In genomic region chr8:3327538-3328245, GRCm38 (mm10) we compare ENCODE assay signal across 16 mouse cellular contexts. TPM values are rescaled to one million over a fixed set of nuclear protein-coding genes. Genes with fewer than 3 reads are reported as not detected.
DNase-seq lines count a peak whose midpoint lies in the region; ATAC-seq and TF ChIP-seq lines count a peak whose summit lies in the region.
"Had no signal": no experiment of that assay in that cellular context is flagged by ENCODE, and none has a peak within 500 bp of the region (broad histone marks: within the 10 kb centered on the region; RNA-seq: fewer than 3 reads in every experiment).

No protein-coding gene starts in this region.

- H3K27me3 ChIP-seq in kidney, adult 2 months (replicated peaks; ENCODE audit: control insufficient read depth, insufficient read depth, low read length) = no peaks in the 10 kb centered on the region
- H3K27me3 ChIP-seq in hindbrain, postnatal 0 days (ENCODE audit: insufficient read depth, low read length) = no peaks in the 10 kb centered on the region
- H3K27me3 ChIP-seq: forebrain, embryonic 13.5 days; hindbrain, embryonic 13.5 days; limb, embryonic 12.5 days; midbrain, embryonic 12.5 days had no signal

- no peak for ATAC-seq in hindbrain, postnatal 0 days
- ATAC-seq: forebrain, embryonic 13.5 days had no signal

- TF ChIP-seq CTCF in kidney, adult 2 months (conservative IDR thresholded peaks at IDR 0.05; ENCODE audit: insufficient read depth, insufficient read length, low read depth, low read length) = no peak
- TF ChIP-seq CTCF in hindbrain, postnatal 0 days (IDR thresholded peaks at IDR 0.05; ENCODE audit: low read depth) = no peak

- no peak overlapping the region for H3K4me2 ChIP-seq in hindbrain, postnatal 0 days (ENCODE audit: low read depth, low read length)
- H3K4me2 ChIP-seq: forebrain, embryonic 13.5 days; hindbrain, embryonic 13.5 days; limb, embryonic 12.5 days; midbrain, embryonic 12.5 days had no signal

- intact Hi-C loops in left cerebral cortex, postnatal 25 days (cut with DNase I) = no loop called here

- no peaks in the 10 kb centered on the region for H3K9me3 ChIP-seq in hindbrain, postnatal 0 days (ENCODE audit: low read length)
- H3K9me3 ChIP-seq: embryonic facial prominence, embryonic 10.5 days; forebrain, embryonic 13.5 days; heart, embryonic 10.5 days; hindbrain, embryonic 13.5 days; limb, embryonic 12.5 days; midbrain, embryonic 12.5 days had no signal

- no peak overlapping the region for H3K9ac ChIP-seq in hindbrain, postnatal 0 days (replicated peaks; ENCODE audit: low read length)
- H3K9ac ChIP-seq: forebrain, embryonic 13.5 days; hindbrain, embryonic 13.5 days; limb, embryonic 12.5 days; midbrain, embryonic 12.5 days had no signal

- no peak for TF ChIP-seq POLR2A in kidney, adult 2 months (IDR thresholded peaks at IDR 0.05; ENCODE audit: low read depth, low read length)

- DNase-seq in kidney, adult 2 months = peak; percentile 28
- DNase-seq in kidney, adult 9 months = no peak
- peak; percentile 71 for DNase-seq in 416B (ENCODE audit: low read depth)
- peak; percentile 47 for DNase-seq in adrenal gland, postnatal 10 days
- DNase-seq in naive thymus-derived CD4-positive, alpha-beta T cell, adult 2 months (ENCODE audit: low read depth) = peak; percentile 60
- no peak for DNase-seq in left cerebral cortex, postnatal 25 days (ENCODE audit: low spot score in 2 of 2)
- no peak for DNase-seq in gastrocnemius, postnatal 10 days
- DNase-seq in hindbrain, postnatal 0 days (ENCODE audit: low spot score) = no peak
- DNase-seq: cerebellum, adult 11 months had no signal

- H3K27ac ChIP-seq in kidney, adult 2 months (ENCODE audit: insufficient read depth, low read depth, low read length) = no peak overlapping the region
- no peak overlapping the region for H3K27ac ChIP-seq in hindbrain, postnatal 0 days
- H3K27ac ChIP-seq: embryonic facial prominence, embryonic 10.5 days; forebrain, embryonic 13.5 days; heart, embryonic 10.5 days; hindbrain, embryonic 13.5 days; limb, embryonic 12.5 days; midbrain, embryonic 12.5 days had no signal

- H3K4me3 ChIP-seq in kidney, adult 2 months (ENCODE audit: insufficient read depth, low read depth, low read length) = no peak overlapping the region
- no peak overlapping the region for H3K4me3 ChIP-seq in hindbrain, postnatal 0 days (ENCODE audit: low read length)
- H3K4me3 ChIP-seq: embryonic facial prominence, embryonic 10.5 days; forebrain, embryonic 13.5 days; heart, embryonic 10.5 days; hindbrain, embryonic 13.5 days; limb, embryonic 12.5 days; midbrain, embryonic 12.5 days had no signal

- peaks cover 2% of the 10 kb centered on the region; the same call in 1 of the 2 replicates for H3K4me1 ChIP-seq in kidney, adult 2 months (ENCODE audit: control insufficient read depth, insufficient read depth, low read length)
- H3K4me1 ChIP-seq in hindbrain, postnatal 0 days (ENCODE audit: insufficient read depth, low read length) = no peaks in the 10 kb centered on the region
- H3K4me1 ChIP-seq: embryonic facial prominence, embryonic 10.5 days; forebrain, embryonic 13.5 days; heart, embryonic 10.5 days; hindbrain, embryonic 13.5 days; limb, embryonic 12.5 days; midbrain, embryonic 12.5 days had no signal

- WGBS in kidney, adult 2 months = 57% methylated on average over 8 of the region's 8 CpGs
- WGBS in hindbrain, postnatal 0 days = 75% methylated on average over 8 of the region's 8 CpGs

- no peaks in the 10 kb centered on the region for H3K36me3 ChIP-seq in kidney, adult 2 months (ENCODE audit: control insufficient read depth, insufficient read depth, low read length)
- no peaks in the 10 kb centered on the region for H3K36me3 ChIP-seq in hindbrain, postnatal 0 days (ENCODE audit: insufficient read depth, low read length)
- H3K36me3 ChIP-seq: embryonic facial prominence, embryonic 10.5 days; heart, embryonic 10.5 days; hindbrain, embryonic 13.5 days; limb, embryonic 12.5 days; midbrain, embryonic 12.5 days had no signal

RNA-seq across cellular contexts. Expression of gene A430078G23Rik, which starts 25.5 kb away (rescaled TPM):
- 0.12 and 1.1 TPM in 2 replicates for polyA plus RNA-seq in kidney, adult 2 months (2012; rRNA removed)
- total RNA-seq in adrenal gland, postnatal 10 days (2021) = 1 to 10 TPM; 2.3 to 3.7 TPM
- not detected for total RNA-seq in left cerebral cortex, postnatal 25 days (2021)
- total RNA-seq in gastrocnemius, postnatal 10 days (2021) = under 1 TPM; 0.14 to 0.19 TPM
- not detected in 2 replicates for total RNA-seq in hindbrain, postnatal 0 days (2014; rRNA removed)
- polyA plus RNA-seq in hindbrain, postnatal 0 days (2015; fragmentation: Nextera tagmentation; extraction: Ambion mirVana) = 0.09 TPM in 1 of 2 replicates, not detected in the other
- total RNA-seq: layer of hippocampus, adult 18-20 months had no signal
- polyA plus RNA-seq: hindbrain, embryonic 13.5 days; midbrain, embryonic 12.5 days had no signal

RNA-seq across cellular contexts. Expression of gene Insr, which starts 48.3 kb away (rescaled TPM):
- polyA plus RNA-seq in kidney, adult 2 months (2012; rRNA removed) = 26.8 and 33.7 TPM in 2 replicates
- 100 to 1,000 TPM; 100 to 108 TPM for total RNA-seq in adrenal gland, postnatal 10 days (2021)
- 10 to 100 TPM; 43.7 to 47.7 TPM for total RNA-seq in left cerebral cortex, postnatal 25 days (2021)
- 10 to 100 TPM; 44.6 to 50.4 TPM for total RNA-seq in gastrocnemius, postnatal 10 days (2021)
- 46.9 and 69.9 TPM in 2 replicates for total RNA-seq in hindbrain, postnatal 0 days (2014; rRNA removed)
- polyA plus RNA-seq in hindbrain, postnatal 0 days (2015; fragmentation: Nextera tagmentation; extraction: Ambion mirVana) = 31.1 and 34.0 TPM in 2 replicates

Comparison
In these comparisons a context has a peak if more than half of its experiments do, and no peak if none do; other contexts are left out.
1. DNase-seq: peak in kidney, adult 2 months (single experiment), 416B (single experiment), adrenal gland, postnatal 10 days (single experiment) and naive thymus-derived CD4-positive, alpha-beta T cell, adult 2 months (single experiment); none in kidney, adult 9 months (single experiment), left cerebral cortex, postnatal 25 days (0 of 2), gastrocnemius, postnatal 10 days (single experiment) and hindbrain, postnatal 0 days (single experiment).